In genomic region chr6:33987132-33987531, GRCm38 (mm10) we compare ENCODE assay signal across 19 mouse cellular contexts. TPM values are rescaled to one million over a fixed set of nuclear protein-coding genes. Genes with fewer than 3 reads are reported as not detected.
"Had no signal": no experiment of that assay in that cellular context is flagged by ENCODE, and none has a peak within 500 bp of the region (broad histone marks: within the 10 kb centered on the region; RNA-seq: fewer than 3 reads in every experiment).

No protein-coding gene starts in this region.

- H3K9ac ChIP-seq: liver, embryonic 14.5 days; lung, embryonic 14.5 days; midbrain, embryonic 12.5 days; neural tube, embryonic 13.5 days; neural tube, embryonic 15.5 days had no signal

- H3K4me2 ChIP-seq: lung, embryonic 14.5 days; midbrain, embryonic 12.5 days; neural tube, embryonic 13.5 days; neural tube, embryonic 15.5 days had no signal

- H3K27ac ChIP-seq: liver, embryonic 14.5 days; midbrain, embryonic 12.5 days; neural tube, embryonic 13.5 days; neural tube, embryonic 15.5 days had no signal

- H3K9me3 ChIP-seq: midbrain, embryonic 12.5 days; neural tube, embryonic 13.5 days; neural tube, embryonic 15.5 days had no signal

- H3K36me3 ChIP-seq: midbrain, embryonic 12.5 days; neural tube, embryonic 13.5 days; neural tube, embryonic 15.5 days had no signal

- DNase-seq: lung, adult 18-20 months; lung, embryonic 14.5 days; lung, postnatal 10 days; lung, postnatal 4 days; midbrain, embryonic 14.5 days; retina, postnatal 1 day; right cerebral cortex, adult 18-20 months; right cerebral cortex, postnatal 25 days; right cerebral cortex, postnatal 4 days; thymus, adult 18-20 months; thymus, postnatal 14 days; thymus, postnatal 36 days had no signal

- H3K4me3 ChIP-seq: midbrain, embryonic 12.5 days; myocyte; neural tube, embryonic 13.5 days; neural tube, embryonic 15.5 days had no signal

- ATAC-seq: midbrain, embryonic 16.5 days had no signal

- H3K27me3 ChIP-seq: midbrain, embryonic 12.5 days; neural tube, embryonic 13.5 days; neural tube, embryonic 15.5 days had no signal

RNA-seq across cellular contexts. Expression of gene Lrguk, which starts 42.1 kb away (rescaled TPM):
- polyA plus RNA-seq: small intestine, adult 2 months had no signal
